Mouse (Mus musculus): Measurements from ENCODE around the gene Ctnna3. TPM values are rescaled to one million over a fixed set of nuclear protein-coding genes. Genes with fewer than 3 reads are reported as not detected.

Gene Ctnna3
- not detected in 2 replicates for polyA plus RNA-seq (2012; ENCODE audit: low replicate concordance)

DNA sequence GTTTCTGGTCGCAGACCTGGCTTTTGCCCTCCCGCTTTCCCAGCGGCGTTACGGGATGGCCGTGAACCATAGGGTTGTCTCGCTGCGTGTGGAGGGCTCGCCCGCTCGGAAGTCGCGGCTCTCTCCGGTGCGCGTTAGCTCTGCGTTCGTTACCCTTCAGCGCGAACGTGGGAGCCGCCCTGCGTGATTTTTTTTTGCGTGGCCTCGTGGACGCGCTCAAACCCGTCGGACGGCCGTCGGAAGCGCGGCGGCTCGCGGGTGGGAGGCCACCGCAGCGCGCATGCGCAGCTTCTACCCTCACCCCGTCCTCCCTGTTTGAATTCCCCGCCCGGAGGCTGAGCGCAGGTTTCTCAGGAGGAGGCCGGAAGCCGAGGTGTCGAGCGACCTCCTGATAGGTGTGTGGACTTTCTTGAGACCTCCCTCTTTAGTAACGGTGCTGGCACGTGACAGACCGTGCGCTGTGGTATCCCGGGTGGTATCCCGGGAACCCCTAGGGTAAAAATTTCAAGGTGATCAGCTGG is at the start of gene Ctnna3:
Gene Ctnna3 (plus strand): TSS at position 314 of the 521 bp plus-strand sequence.

GRCm38 (mm10) chr10:63381498-63382280 is 48.2 kb upstream of the Ctnna3 start, which contains the start of gene Sirt1:
TSS of gene Sirt1 (minus strand) at chr10:63381704.

DNA sequence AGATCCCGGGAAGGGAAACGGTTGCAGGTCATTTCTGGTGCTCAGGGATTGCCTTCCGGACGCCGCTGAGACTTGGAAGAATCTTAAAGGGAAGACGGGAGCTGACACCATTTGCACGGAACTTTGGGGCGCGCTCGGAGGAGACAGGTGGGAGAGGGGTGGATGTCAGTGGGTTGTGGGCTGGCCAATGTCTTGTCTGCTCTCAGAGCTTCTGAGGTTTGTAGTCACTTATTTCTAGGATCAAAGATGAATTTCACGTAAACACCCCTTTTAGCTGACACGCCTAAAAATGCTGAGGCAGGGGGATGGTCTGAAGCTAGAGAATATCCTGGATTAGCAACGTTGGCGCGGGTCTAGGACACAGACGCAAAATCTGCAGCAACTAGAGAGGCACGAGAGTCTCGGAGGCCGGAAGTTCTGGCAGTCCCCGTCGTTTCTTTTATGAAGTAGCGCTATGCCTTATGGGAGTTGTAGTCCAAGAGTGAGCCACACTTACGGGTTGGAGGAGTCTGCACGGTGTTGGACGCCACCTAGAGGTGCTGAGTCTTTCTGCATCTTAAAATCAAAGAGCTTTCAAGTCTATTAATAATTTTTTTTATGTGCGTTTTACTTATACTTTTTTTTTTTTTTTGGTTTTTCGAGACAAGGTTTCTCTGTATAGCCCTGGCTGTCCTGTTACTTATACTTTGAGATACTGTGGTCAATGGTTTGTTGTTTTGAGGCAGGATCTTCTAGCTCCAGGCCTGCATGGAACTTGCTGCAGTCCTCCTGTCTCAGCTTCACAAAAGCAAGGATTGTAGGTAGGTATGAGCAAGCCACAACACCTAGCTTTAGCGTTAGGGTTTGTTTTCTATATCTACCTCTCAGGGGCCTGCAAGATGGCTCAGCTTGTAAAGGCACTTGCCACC is 47.3 kb upstream of the Ctnna3 start, which contains the start of gene Dnajc12:
Gene Dnajc12 (plus strand): TSS at position 72 of the 908 bp plus-strand sequence.

GRCm38 (mm10) chr10:63421739-63422735 is 7.9 kb upstream of the Ctnna3 start, which contains the start of gene Gm7075:
TSS of gene Gm7075 (minus strand) at chr10:63421789.

GRCm38 (mm10) chr10:63927334-63927733 is 497.4 kb downstream of the Ctnna3 start, which contains the start of gene Gm10118:
TSS of gene Gm10118 (minus strand) at chr10:63927434.

GRCm38 (mm10) chr10:64089680-64090460 is 660.0 kb downstream of the Ctnna3 start, which contains the start of gene Lrrtm3:
TSS of gene Lrrtm3 (minus strand) at chr10:64090277.

Other genes starting within 250 kb of the Ctnna3 start
- not detected in 2 replicates for gene Mypn, start 226.1 kb upstream of the Ctnna3 start, polyA plus RNA-seq (2012; ENCODE audit: low replicate concordance)
- gene Herc4, start 186.3 kb upstream of the Ctnna3 start, polyA plus RNA-seq (2012; ENCODE audit: low replicate concordance): 18.2 and 18.3 TPM in 2 replicates
- gene Sirt1, start 48.4 kb upstream of the Ctnna3 start, polyA plus RNA-seq (2012; ENCODE audit: low replicate concordance): 4.5 and 4.8 TPM in 2 replicates
- gene Dnajc12, start 47.7 kb upstream of the Ctnna3 start, polyA plus RNA-seq (2012; ENCODE audit: low replicate concordance): 0.07 and 0.57 TPM in 2 replicates
- 1.1 TPM in 1 of 2 replicates, not detected in the other for gene Gm7075, start 8.3 kb upstream of the Ctnna3 start, polyA plus RNA-seq (2012; ENCODE audit: low replicate concordance)

All from leukemia stem cell, adult 10-12 weeks (primary cell).